Mouse (Mus musculus) stomach, embryonic 14.5 days (tissue): ENCODE data around the gene Myl6. TPM values are rescaled to one million over a fixed set of nuclear protein-coding genes. Genes with fewer than 3 reads are reported as not detected.

Source experiments
- ATAC-seq: fragments of 200-750 bp; cut with Nextera tagmentation; 2 replicates; pipeline ENCODE4 v1.8.0; 2017; ENCODE audit warnings: low read depth, moderate TSS enrichment; ENCODE audit not compliant: insufficient number of reproducible peaks, insufficient read depth, low FRiP score
- H3K27ac ChIP-seq: fragments of 300-500 bp; sonication (generic); 2 replicates; pipeline ENCODE4 v1.5.1; 2014; ENCODE audit warnings: mild to moderate bottlenecking, low read length, moderate library complexity, mixed read lengths
- H3K27me3 ChIP-seq: fragments of 300-500 bp; sonication (generic); 2 replicates; pipeline ENCODE4 v1.6.1; 2014; ENCODE audit warnings: low read length, control low read depth, mixed read lengths; ENCODE audit not compliant: control insufficient read depth, insufficient read depth
- H3K36me3 ChIP-seq: fragments of 300-500 bp; sonication (generic); 2 replicates; pipeline ENCODE4 v1.6.1; 2014; ENCODE audit warnings: mild to moderate bottlenecking, control low read depth, low read length, moderate library complexity, mixed read lengths; ENCODE audit not compliant: control insufficient read depth, insufficient read depth
- H3K4me1 ChIP-seq: fragments of 300-500 bp; sonication (generic); 2 replicates; pipeline ENCODE4 v1.6.1; 2014; ENCODE audit warnings: low read length, control low read depth, mixed read lengths; ENCODE audit not compliant: control insufficient read depth, insufficient read depth
- H3K4me2 ChIP-seq: fragments of 300-500 bp; sonication (generic); replicated peaks from 2 replicates; pipeline ENCODE4 v1.6.1; 2014; ENCODE audit warnings: low read depth, low read length, control low read depth
- H3K4me3 ChIP-seq: fragments of 300-500 bp; sonication (generic); 2 replicates; pipeline ENCODE4 v1.5.1; 2014; ENCODE audit warnings: low read depth, low read length, control low read depth
- H3K9ac ChIP-seq: fragments of 300-500 bp; sonication (generic); replicated peaks from 2 replicates; pipeline ENCODE4 v1.6.1; 2014; ENCODE audit warnings: low read depth, mild to moderate bottlenecking, control low read depth, low read length, moderate library complexity, mixed read lengths
- H3K9me3 ChIP-seq: fragments of 300-500 bp; sonication (generic); 2 replicates; pipeline ENCODE4 v1.6.1; 2016; ENCODE audit warnings: low read depth, low read length, control low read depth; ENCODE audit not compliant: control insufficient read depth
- WGBS: fragments of 180-500 bp; shearing (Covaris S2); extraction: QIAGEN DNeasy Blood & Tissue Kit; methylation state at CpG from one replicate; pipeline ENCODE4 v1.1.7; 2014; 5-methylcytosine and 5-hydroxymethylcytosine counted together
- polyA plus RNA-seq: library from polyadenylated mRNA; unstranded; fragments of >200 nt; fragmentation: Nextera tagmentation; extraction: Ambion mirVana; gene quantifications from 2 replicates; pipeline ENCODE4 v1.2.1, GENCODE M21; 2014

The Myl6 gene
- polyA plus RNA-seq, 1 experiment from 2014 or later: 1,933 TPM

DNA sequence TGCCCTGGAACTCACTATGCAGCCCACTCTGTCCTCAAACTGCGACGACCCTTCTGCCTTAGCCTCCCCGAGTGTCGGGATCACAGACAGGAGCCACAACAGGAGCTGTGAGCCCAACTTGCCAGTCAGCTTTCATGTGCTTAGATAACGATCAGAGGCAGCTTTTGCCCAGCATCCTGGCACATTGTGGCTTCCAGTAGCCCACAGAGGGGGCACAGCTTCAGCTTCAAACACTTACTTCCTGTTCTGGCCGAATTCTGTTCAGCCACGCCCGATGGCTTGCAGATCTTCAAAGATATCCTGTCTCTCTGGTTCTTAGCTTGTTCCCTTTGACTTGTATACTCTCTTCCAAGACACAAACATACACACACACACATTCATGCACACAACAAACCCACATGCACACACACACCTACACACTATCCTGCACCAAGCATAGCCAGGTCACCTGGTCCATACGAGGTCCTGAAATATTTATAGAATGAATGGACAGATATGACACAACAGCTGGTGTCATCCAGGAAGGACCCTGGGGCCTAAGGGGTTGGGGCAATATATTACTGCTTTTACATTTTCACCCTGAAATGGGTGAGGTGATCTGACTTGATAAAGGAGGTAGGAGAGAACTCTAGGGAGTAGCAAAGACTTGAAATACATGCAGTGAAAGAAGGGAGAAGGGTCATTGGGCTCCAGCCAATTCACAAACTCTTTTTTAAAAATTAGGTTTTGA, 10.9 kb upstream of the Myl6 start:
- no peak for ATAC-seq
- no peaks in the 10 kb centered on the region for H3K36me3 ChIP-seq
- whole genome bisulfite sequencing: 70% methylated on average over 9 of the region's 9 CpGs

DNA sequence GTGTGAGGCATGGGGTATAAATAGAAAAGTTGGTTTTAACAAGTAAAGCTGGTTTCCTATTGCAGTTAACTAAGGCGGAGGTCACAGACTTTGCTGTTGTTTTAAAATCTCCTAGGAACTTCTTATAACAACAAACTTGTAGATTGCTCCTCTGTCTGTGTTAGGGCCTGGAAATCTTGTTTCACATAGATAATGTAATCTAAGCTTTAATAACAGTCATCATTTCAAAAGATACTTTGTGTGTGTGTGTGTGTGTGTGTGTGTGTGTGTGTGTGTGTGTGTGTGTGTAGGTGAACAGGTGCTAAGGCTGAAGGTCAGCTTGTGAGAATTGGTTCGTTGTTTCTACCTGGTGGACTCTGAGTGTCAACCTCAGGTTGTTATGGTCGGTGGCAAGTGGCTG, 10.1 kb upstream of the Myl6 start:
- 74% methylated on average over 3 of the region's 3 CpGs for WGBS

More for the DNA sequence above, 10.9 kb upstream of the Myl6 start:
- 0 out of 2 replicates have a peak, but pooled peaks cover 2% of the 10 kb centered on the region for H3K4me1 ChIP-seq
- no peak overlapping the region for H3K9ac ChIP-seq
- no peaks in the 10 kb centered on the region for H3K9me3 ChIP-seq
- H3K4me2 ChIP-seq: no peak overlapping the region
- H3K27me3 ChIP-seq: no peaks in the 10 kb centered on the region
- H3K4me3 ChIP-seq: no peak overlapping the region
- no peak overlapping the region for H3K27ac ChIP-seq

DNA sequence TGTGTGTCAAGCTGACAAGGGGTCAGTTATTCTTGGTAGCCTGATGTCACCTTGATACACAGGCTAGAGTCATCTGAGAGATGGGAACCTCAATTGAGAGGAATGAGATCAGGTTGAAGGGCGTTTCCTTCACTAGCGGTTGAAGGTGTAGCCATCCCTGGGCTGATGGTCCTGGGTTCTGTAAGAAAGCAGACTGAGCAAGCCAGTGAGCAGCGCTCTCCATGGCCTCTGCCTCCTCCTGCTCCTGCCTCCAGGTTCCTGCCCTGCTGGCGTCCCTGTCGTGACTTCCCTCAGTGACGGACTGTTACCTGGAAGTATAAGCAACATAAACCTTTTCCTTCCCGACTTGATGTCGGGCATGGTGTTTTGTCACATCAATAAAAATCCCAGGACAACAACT, 9.6 kb upstream of the Myl6 start:
- Histone ChIP-seq H3K27ac (no peak overlapping the region), H3K4me3 (no peak overlapping the region), H3K36me3 (no peaks in the 10 kb centered on the region), H3K27me3 (no peaks in the 10 kb centered on the region), H3K4me2 (no peak overlapping the region), H3K9me3 (no peaks in the 10 kb centered on the region), H3K9ac (no peak overlapping the region), H3K4me1 (no peaks in the 10 kb centered on the region)
- 76% methylated on average over 8 of the region's 8 CpGs for WGBS
- no peak for ATAC-seq

More for the DNA sequence above, 10.1 kb upstream of the Myl6 start:
- Histone ChIP-seq H3K4me2 (no peak overlapping the region), H3K36me3 (no peaks in the 10 kb centered on the region), H3K9ac (no peak overlapping the region), H3K4me3 (no peak overlapping the region), H3K27me3 (no peaks in the 10 kb centered on the region), H3K4me1 (0 out of 2 replicates have a peak, but pooled peaks cover 2% of the 10 kb centered on the region), H3K27ac (no peak overlapping the region), H3K9me3 (no peaks in the 10 kb centered on the region)
- ATAC-seq: no peak

DNA sequence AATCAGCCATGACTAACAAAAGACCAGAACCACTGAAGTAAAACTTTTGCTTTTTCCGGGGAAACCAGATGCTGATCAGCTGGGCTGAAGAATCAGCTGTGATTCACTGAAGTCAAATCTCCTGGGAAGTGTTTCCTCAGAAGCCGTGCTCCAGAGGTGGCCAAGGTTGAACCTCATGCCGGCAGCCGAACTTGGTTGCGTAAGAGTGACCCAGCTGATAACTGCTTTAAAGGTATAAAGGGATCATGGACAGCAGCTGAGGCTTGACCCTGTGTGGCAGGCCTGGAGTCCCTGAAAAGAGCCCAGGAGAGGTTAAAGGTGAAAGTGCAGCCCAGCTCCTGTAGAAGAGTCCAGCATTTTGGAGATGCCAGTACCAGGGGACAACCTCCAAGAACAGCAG, 8.4 kb upstream of the Myl6 start:
- Histone ChIP-seq H3K9me3 (no peaks in the 10 kb centered on the region), H3K4me3 (no peak overlapping the region), H3K36me3 (no peaks in the 10 kb centered on the region), H3K4me2 (no peak overlapping the region), H3K9ac (no peak overlapping the region), H3K4me1 (0 out of 2 replicates have a peak, but pooled peaks cover 4% of the 10 kb centered on the region), H3K27ac (no peak overlapping the region), H3K27me3 (no peaks in the 10 kb centered on the region)
- ATAC-seq: no peak
- WGBS: 62% methylated on average over 5 of the region's 5 CpGs

DNA sequence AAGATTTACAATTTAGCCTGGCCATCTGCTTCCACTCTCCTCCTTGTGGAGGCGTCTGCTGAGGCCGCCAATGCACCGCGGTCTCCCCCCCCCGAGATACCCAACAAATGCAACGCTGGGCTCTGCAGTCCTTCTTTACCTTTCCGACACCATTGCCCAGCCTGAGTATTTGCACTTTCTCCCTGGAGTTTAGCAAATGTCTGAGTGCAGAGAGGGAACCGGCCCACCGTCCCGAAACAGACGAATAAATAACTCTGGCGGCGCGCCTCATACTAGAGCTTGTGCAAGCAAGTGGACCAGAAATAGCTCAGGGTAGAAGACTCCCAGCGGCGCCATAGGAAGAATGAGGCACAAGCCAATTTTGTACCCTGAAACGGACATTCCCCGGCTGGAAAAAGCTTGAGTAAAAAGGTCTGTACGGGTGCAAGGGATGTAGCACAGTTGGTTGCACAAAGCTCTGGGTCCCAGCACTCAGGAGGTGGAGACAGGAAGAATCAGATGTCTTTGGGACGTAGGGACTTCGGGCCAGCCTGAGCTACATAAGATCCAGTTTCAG, 5.2 kb upstream of the Myl6 start:
- Histone ChIP-seq H3K9me3 (no peaks in the 10 kb centered on the region), H3K4me3 (peak overlapping the region; percentile 52), H3K9ac (peak overlapping the region; percentile 47), H3K27me3 (no peaks in the 10 kb centered on the region), H3K4me1 (peaks cover 16% of the 10 kb centered on the region), H3K36me3 (no peaks in the 10 kb centered on the region), H3K27ac (peak overlapping the region; percentile 86), H3K4me2 (peak overlapping the region; percentile 73)
- 2% methylated on average over 21 of the region's 21 CpGs for WGBS
- ATAC-seq: peak; percentile 26; the same call in 1 of the 2 replicates

DNA sequence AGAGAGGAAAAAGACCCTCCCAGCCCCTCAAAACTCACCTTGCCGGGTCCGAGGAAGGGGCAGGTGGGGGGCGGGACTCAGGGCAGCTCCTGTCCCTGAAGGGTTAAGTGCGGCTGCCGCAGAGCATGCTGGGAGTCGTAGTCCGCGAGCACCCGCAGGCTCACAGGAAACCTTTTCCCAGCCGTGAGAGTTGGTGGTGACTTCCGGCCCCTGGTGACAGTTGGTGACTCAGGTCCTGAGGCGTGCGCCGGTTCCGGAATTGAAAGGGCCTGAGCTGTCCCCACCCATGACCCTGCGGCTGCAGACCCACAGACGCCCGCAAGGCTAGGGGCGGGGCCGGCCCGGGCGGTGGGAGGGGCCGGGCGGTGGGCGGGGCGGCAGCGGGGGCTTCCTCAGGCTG, 4.6 kb upstream of the Myl6 start, which contains the start of gene Myl6b:
Myl6b (minus strand) TSS at position 96 of the 400 bp plus-strand sequence.
- peak within 1 kb of the TSS; percentile 47 for H3K9ac ChIP-seq
- H3K4me1 ChIP-seq: peaks cover 16% of the 10 kb centered on the region
- ATAC-seq: peak; percentile 90
- H3K27me3 ChIP-seq: no peaks in the 10 kb centered on the region
- no peaks in the 10 kb centered on the region for H3K9me3 ChIP-seq
- no peaks in the 10 kb centered on the region for H3K36me3 ChIP-seq
- H3K27ac ChIP-seq: peak within 1 kb of the TSS; percentile 86
- WGBS: 1% methylated on average over 27 of the region's 27 CpGs
- H3K4me2 ChIP-seq: peak within 1 kb of the TSS; percentile 73
- H3K4me3 ChIP-seq: peak within 1 kb of the TSS; percentile 52

DNA sequence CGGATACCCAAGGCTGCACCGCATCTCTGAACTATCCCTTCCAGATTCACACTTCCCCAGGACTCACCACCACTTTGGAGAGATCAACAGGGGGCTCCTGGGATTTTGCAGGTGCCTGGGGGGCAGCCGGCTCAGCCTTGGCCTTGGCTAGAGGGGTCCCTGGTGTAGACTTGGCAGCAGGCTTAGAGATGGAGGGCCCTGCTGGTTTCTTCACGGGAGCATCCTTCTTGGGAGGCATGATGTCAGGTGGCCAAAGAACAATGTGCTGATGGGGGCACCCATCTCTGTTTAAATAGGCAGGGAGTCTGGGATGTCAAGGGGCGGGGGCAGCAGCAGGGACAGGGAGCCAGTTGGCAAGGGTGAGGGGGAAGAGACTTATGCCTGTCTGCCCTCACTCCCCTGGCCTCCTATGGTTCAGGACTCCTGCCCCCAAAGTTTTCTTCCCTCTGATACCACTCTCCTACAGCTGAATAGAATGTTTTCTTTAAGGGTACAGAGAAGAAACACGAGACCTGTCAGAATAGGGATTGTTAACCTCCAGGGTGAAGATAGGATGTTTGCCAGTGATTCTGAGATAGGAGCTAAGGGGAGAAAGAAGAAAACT, 3.3 kb upstream of the Myl6 start:
- Histone ChIP-seq H3K27ac (no peak overlapping the region), H3K4me3 (no peak overlapping the region), H3K4me2 (no peak overlapping the region), H3K9ac (no peak overlapping the region), H3K4me1 (peaks cover 17% of the 10 kb centered on the region), H3K36me3 (no peaks in the 10 kb centered on the region), H3K9me3 (no peaks in the 10 kb centered on the region), H3K27me3 (no peaks in the 10 kb centered on the region)
- WGBS: 36% methylated on average over 6 of the region's 6 CpGs
- no peak for ATAC-seq

DNA sequence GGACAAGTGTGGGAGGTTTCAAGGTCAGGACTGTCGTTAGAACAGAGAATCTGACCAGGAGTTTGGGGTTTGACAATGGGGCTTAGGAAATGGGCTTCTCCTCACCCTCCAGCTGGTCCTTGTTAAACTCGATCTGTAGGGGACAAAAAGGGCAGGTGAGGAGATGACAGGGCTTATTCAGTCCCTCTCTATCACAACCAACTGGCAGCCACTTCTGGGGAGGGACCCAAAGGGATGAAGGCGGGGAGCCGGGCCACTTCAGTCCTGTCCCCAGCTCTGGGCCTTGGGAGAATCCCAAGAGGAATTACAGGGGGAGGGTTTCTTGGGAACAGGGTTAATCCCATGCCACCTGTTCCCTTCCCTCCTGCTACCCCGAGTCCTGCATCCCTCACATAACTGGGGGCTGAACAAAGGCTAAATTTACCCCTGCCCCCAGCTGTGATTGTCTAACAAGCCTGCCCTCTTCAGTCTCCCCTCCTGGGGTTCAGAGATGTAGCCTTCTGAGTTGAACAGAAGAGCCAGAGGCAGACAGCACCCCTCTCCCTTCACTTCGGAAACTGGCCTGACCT, 2.6 kb upstream of the Myl6 start:
- H3K4me3 ChIP-seq: no peak overlapping the region
- no peak for ATAC-seq
- peaks cover 4% of the 10 kb centered on the region; the same call in 1 of the 2 replicates for H3K36me3 ChIP-seq
- 39% methylated on average over 6 of the region's 6 CpGs for WGBS
- no peak overlapping the region for H3K4me2 ChIP-seq
- H3K9ac ChIP-seq: no peak overlapping the region
- peaks cover 24% of the 10 kb centered on the region for H3K4me1 ChIP-seq
- H3K27me3 ChIP-seq: no peaks in the 10 kb centered on the region
- no peaks in the 10 kb centered on the region for H3K9me3 ChIP-seq
- H3K27ac ChIP-seq: no peak overlapping the region
